In the genomic region with DNA sequence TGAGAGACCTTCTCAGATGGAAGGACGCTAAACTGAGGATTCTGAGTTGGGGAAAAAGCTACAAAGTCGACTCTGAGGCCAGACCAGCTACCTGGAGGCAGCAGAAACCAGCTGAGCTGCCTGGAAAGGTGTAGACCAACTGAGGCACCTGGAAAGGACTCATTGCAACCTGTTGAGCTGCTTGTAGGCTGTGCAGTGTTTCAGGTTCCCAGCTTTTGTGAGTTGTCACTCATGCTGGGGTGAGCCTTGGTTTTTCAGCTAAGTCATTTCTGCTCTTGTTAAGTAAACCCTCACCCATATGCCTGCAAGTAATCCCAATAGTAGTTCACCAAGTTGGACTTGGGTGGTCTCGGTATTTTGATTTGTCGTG, we compare ENCODE assay signal across 8 mouse cellular contexts. TPM values are rescaled to one million over a fixed set of nuclear protein-coding genes. Genes with fewer than 3 reads are reported as not detected.
A peak's percentile ranks its signal among the peaks of the same experiment; 100 is the strongest.
DNase-seq lines count a peak whose midpoint lies in the region; ATAC-seq and TF ChIP-seq lines count a peak whose summit lies in the region.

No protein-coding gene starts in this region.

- peaks cover under 1% of the 10 kb centered on the region; the same call in 1 of the 2 replicates for H3K36me3 ChIP-seq in forebrain, embryonic 11.5 days (ENCODE audit: control insufficient read depth, insufficient read depth, low read length)
- peaks cover 13% of the 10 kb centered on the region; the same call in 1 of the 2 replicates for H3K36me3 ChIP-seq in limb, embryonic 14.5 days (ENCODE audit: control insufficient read depth, insufficient read depth, low read length)
- peaks cover 16% of the 10 kb centered on the region; the same call in 1 of the 2 replicates for H3K36me3 ChIP-seq in neural tube, embryonic 15.5 days

- peak overlapping the region; percentile 85 for H3K4me3 ChIP-seq in forebrain, embryonic 11.5 days (ENCODE audit: low read depth, low read length)
- H3K4me3 ChIP-seq in limb, embryonic 14.5 days (replicated peaks; ENCODE audit: low read length): peak overlapping the region; percentile 85
- peak overlapping the region; percentile 91 for H3K4me3 ChIP-seq in neural tube, embryonic 15.5 days (replicated peaks)

- WGBS in forebrain, embryonic 11.5 days: 25% methylated on average over 4 of the region's 4 CpGs
- WGBS in limb, embryonic 14.5 days: 20% methylated on average over 4 of the region's 4 CpGs
- WGBS in neural tube, embryonic 15.5 days: 21% methylated on average over 4 of the region's 4 CpGs

- peak overlapping the region; percentile 82 for H3K9ac ChIP-seq in forebrain, embryonic 11.5 days (ENCODE audit: low read length)
- H3K9ac ChIP-seq in limb, embryonic 14.5 days (ENCODE audit: low read depth, low read length, severe bottlenecking): peak overlapping the region; percentile 89
- H3K9ac ChIP-seq in neural tube, embryonic 15.5 days (replicated peaks): peak overlapping the region; percentile 77

- no peak for TF ChIP-seq POLR2A in limb, embryonic 14.5 days (IDR thresholded peaks at IDR 0.05; ENCODE audit: borderline replicate concordance, extremely low read depth, insufficient read depth, insufficient read length)

- H3K9me3 ChIP-seq in forebrain, embryonic 11.5 days (ENCODE audit: control insufficient read depth, low read length): no peaks in the 10 kb centered on the region
- no peaks in the 10 kb centered on the region for H3K9me3 ChIP-seq in limb, embryonic 14.5 days (ENCODE audit: control insufficient read depth, low read length)
- no peaks in the 10 kb centered on the region for H3K9me3 ChIP-seq in neural tube, embryonic 15.5 days (replicated peaks)

- ATAC-seq in Patski: peak; percentile 22
- no peak for ATAC-seq in forebrain, embryonic 11.5 days (replicated peaks; ENCODE audit: low FRiP score)
- ATAC-seq in limb, embryonic 14.5 days (ENCODE audit: low FRiP score, low read depth): peak; percentile 13
- ATAC-seq in neural tube, embryonic 15.5 days (ENCODE audit: low FRiP score): peak; percentile 36; the same call in 1 of the 2 replicates
- no peak for ATAC-seq in monocyte, adult 5-6 weeks (replicated peaks; ENCODE audit: insufficient number of reproducible peaks, low FRiP score, low TSS enrichment, poor library complexity, severe bottlenecking)

- no peaks in the 10 kb centered on the region for H3K27me3 ChIP-seq in Patski
- H3K27me3 ChIP-seq in forebrain, embryonic 11.5 days (ENCODE audit: control insufficient read depth, insufficient read depth, low read length): no peaks in the 10 kb centered on the region
- H3K27me3 ChIP-seq in limb, embryonic 14.5 days (ENCODE audit: control insufficient read depth, insufficient read depth, low read length): no peaks in the 10 kb centered on the region
- H3K27me3 ChIP-seq in neural tube, embryonic 15.5 days (replicated peaks): no peaks in the 10 kb centered on the region

- DNase-seq in kidney, adult 11 months: peak; percentile 11
- DNase-seq in kidney, adult 9 months: no peak
- DNase-seq in Patski (ENCODE audit: low read depth, low spot score): no peak
- DNase-seq in forebrain, embryonic 11.5 days (ENCODE audit: low spot score): no peak
- no peak for DNase-seq in limb, embryonic 14.5 days (ENCODE audit: low spot score)
- no peak for DNase-seq in urinary bladder, adult 2 months (ENCODE audit: low spot score)

- peaks cover 6% of the 10 kb centered on the region for H3K4me1 ChIP-seq in forebrain, embryonic 11.5 days (replicated peaks; ENCODE audit: control insufficient read depth, insufficient read depth, low read length)
- H3K4me1 ChIP-seq in limb, embryonic 14.5 days (ENCODE audit: control insufficient read depth, insufficient read depth, low read length): peaks cover 9% of the 10 kb centered on the region; the same call in 1 of the 2 replicates
- peaks cover 28% of the 10 kb centered on the region for H3K4me1 ChIP-seq in neural tube, embryonic 15.5 days

- TF ChIP-seq CTCF in Patski (IDR thresholded peaks at IDR 0.05): no peak

- POLR2A ChIA-PET in Patski (lab: Charles Lee): interaction anchor here (0.6 kb wide), 1 partner anchor 15 kb away, joined by 3 read pairs; no protein-coding TSS in a partner anchor

- H3K4me2 ChIP-seq in forebrain, embryonic 11.5 days (ENCODE audit: low read depth, low read length, severe bottlenecking): peak overlapping the region; percentile 58
- H3K4me2 ChIP-seq in limb, embryonic 14.5 days (replicated peaks; ENCODE audit: low read depth, low read length, severe bottlenecking): peak overlapping the region; percentile 78
- H3K4me2 ChIP-seq in neural tube, embryonic 15.5 days: peak overlapping the region; percentile 83

- CTCF ChIA-PET in Patski (lab: Charles Lee): interaction anchor here (1.1 kb wide), 1 partner anchor 15 kb away, joined by 5 read pairs; no protein-coding TSS in a partner anchor

- in situ Hi-C loops in Patski (cut with MboI; ENCODE audit: low pct_unique_long_range_greater_than_20kb): no loop called here

- no peak overlapping the region for H3K27ac ChIP-seq in forebrain, embryonic 11.5 days (ENCODE audit: low read depth, low read length)
- no peak overlapping the region for H3K27ac ChIP-seq in limb, embryonic 14.5 days (replicated peaks; ENCODE audit: low read depth, low read length)
- peak overlapping the region; percentile 80; the same call in 1 of the 2 replicates for H3K27ac ChIP-seq in neural tube, embryonic 15.5 days (replicated peaks)

RNA-seq across cellular contexts. Expression of a gene that starts 0.5 kb away (rescaled TPM):
- 18.2 TPM for polyA plus RNA-seq in Patski (2021)
- 25.6 and 25.7 TPM in 2 replicates for polyA plus RNA-seq in forebrain, embryonic 11.5 days (2014; fragmentation: Nextera tagmentation; extraction: Ambion mirVana)
- 31.6 and 39.6 TPM in 2 replicates for polyA plus RNA-seq in limb, embryonic 14.5 days (2012; rRNA removed)
- polyA plus RNA-seq in limb, embryonic 14.5 days (2014; fragmentation: Nextera tagmentation; extraction: Ambion mirVana): 23.4 and 28.3 TPM in 2 replicates
- polyA plus RNA-seq in neural tube, embryonic 15.5 days (2015; fragmentation: Nextera tagmentation; extraction: Ambion mirVana): 22.9 and 24.5 TPM in 2 replicates
- total RNA-seq in monocyte, adult 5-6 weeks (2017): 24.2 to 56.5 TPM (median 40.6 TPM) in 3 replicates
- polyA plus RNA-seq in urinary bladder, adult 2 months (2012; rRNA removed): 17.6 and 17.8 TPM in 2 replicates

Comparison
In these comparisons a context has a peak if more than half of its experiments do, and no peak if none do; other contexts are left out.
1. ATAC-seq: peak in Patski (single experiment), limb, embryonic 14.5 days (single experiment) and neural tube, embryonic 15.5 days (single experiment); none in forebrain, embryonic 11.5 days (single experiment) and monocyte, adult 5-6 weeks (single experiment).
2. Peak in every context shown above with its lines, with median percentiles within 50 percentile points of each other: H3K4me2 ChIP-seq, H3K4me3 ChIP-seq and H3K9ac ChIP-seq.